Mouse (Mus musculus) lung, postnatal 0 days (tissue): Measurements from ENCODE around the gene Nhlh2.

ENCODE experiments used
- CTCF ChIP-seq: IDR thresholded peaks from 2 replicates; pipeline ENCODE4 v1.5.1; 2016; ENCODE audit warnings: antibody characterized with exemption, mild to moderate bottlenecking
- EP300 ChIP-seq: IDR thresholded peaks from 2 replicates; pipeline ENCODE4 v1.6.1; 2016; ENCODE audit warnings: antibody characterized with exemption, mild to moderate bottlenecking, control low read depth

DNA sequence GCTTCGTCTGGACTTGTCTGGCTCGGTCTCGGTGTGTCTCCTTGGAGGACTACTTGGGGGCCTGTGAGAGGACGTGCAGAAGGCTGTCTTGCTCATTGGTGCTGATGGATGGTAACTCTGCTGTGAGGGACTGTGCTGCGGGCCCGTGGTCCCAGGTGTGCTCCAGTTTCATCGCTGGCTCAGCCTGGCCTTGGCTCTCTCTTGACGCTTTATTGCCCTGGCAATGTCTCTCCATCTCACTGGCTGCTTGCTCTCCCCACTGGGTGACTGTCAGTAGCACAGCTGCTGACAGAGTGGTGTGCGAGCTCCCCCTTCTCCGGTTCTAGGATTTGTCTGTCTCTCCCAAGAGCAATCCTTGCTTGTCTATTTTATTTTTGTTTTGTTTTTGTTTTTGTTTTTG lies 34.5 kb upstream of the Nhlh2 start:
- TF ChIP-seq EP300, result no peak
- no peak for TF ChIP-seq CTCF
